Mouse (Mus musculus): ENCODE measurements around the gene Sytl2. TPM values are rescaled to one million over a fixed set of nuclear protein-coding genes. Genes with fewer than 3 reads are reported as not detected.

The Sytl2 gene
- polyA plus RNA-seq, 1 experiment from 2014 or later = 1.2 TPM

DNA sequence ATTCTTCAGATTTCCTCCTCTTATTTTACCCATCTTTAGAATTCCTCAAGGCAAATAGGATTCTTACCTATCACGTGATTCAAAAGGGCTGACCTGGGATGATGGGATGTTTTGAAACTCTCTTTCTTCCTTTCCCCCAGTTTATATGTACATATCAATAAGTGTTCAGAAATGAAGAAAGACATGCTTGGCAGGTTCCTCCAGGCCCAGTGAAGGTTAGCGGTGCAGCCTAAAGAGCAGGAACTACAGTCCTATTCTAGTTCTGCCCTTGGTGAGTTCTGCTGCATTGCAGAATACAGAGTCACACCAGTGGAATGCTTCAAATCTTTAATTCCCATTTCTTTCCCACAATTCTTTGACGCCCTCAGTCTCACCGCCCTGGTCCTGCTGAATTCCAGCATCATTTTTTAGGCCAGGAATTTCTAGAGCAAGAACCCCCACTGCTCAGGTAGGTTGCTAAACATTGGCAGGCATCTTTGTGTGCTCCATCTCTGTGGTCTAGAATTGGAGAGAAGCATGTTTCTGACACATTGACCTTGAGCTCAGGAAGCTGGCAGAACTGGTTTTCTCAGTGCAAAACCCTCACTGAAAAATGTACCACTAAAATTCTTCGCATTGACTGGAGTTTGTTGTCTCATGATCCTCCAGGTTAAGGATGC is 45.9 kb downstream of the Sytl2 start:
- Histone ChIP-seq H3K9me3 (no peaks in the 10 kb centered on the region), H3K27ac (replicated peaks) (no peak overlapping the region), H3K27me3 (no peaks in the 10 kb centered on the region), H3K4me2 (replicated peaks) (no peak overlapping the region), H3K4me3 (no peak overlapping the region), H3K9ac (replicated peaks) (no peak overlapping the region), H3K36me3 (no peaks in the 10 kb centered on the region), H3K4me1 (no peaks in the 10 kb centered on the region)
- ATAC-seq (replicated peaks) = no peak
- WGBS = 81% methylated on average over 5 of the region's 5 CpGs

DNA sequence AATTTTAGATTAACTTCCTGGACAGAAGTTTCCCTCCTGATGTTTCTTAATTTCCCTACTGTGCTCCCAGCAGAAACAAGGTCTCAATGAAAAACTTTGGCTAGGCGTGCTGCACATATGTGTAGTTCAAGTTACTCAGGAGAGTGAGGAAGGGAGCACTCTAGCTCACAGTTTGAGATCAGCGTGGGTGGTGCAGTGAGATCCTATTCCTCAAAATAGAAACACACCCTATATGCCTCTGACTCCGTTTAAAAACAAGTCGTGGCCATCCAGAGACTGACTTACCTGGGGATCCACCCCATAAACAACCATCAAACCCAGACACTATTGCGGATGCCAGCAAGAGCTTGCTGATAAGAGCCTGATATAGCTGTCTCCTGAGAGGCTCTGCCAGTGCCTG is 47.0 kb downstream of the Sytl2 start:
- H3K4me3 ChIP-seq = no peak overlapping the region
- 82% methylated on average over 5 of the region's 5 CpGs for WGBS
- H3K36me3 ChIP-seq = no peaks in the 10 kb centered on the region

GRCm38 (mm10) chr7:90352183-90352582 is 50.1 kb downstream of the Sytl2 start:
- Histone ChIP-seq H3K36me3 (no peaks in the 10 kb centered on the region), H3K27me3 (no peaks in the 10 kb centered on the region), H3K27ac (replicated peaks) (no peak overlapping the region), H3K4me3 (no peak overlapping the region), H3K9me3 (no peaks in the 10 kb centered on the region), H3K4me1 (no peaks in the 10 kb centered on the region), H3K9ac (replicated peaks) (no peak overlapping the region), H3K4me2 (replicated peaks) (no peak overlapping the region)
- ATAC-seq (replicated peaks) = no peak
- 94% methylated on average over 3 of the region's 3 CpGs for WGBS

More for the DNA sequence above, 47.0 kb downstream of the Sytl2 start:
- no peak for ATAC-seq (replicated peaks)
- Histone ChIP-seq H3K4me1 (no peaks in the 10 kb centered on the region), H3K27me3 (no peaks in the 10 kb centered on the region), H3K9me3 (no peaks in the 10 kb centered on the region), H3K27ac (replicated peaks) (no peak overlapping the region), H3K4me2 (replicated peaks) (no peak overlapping the region), H3K9ac (replicated peaks) (no peak overlapping the region)

DNA sequence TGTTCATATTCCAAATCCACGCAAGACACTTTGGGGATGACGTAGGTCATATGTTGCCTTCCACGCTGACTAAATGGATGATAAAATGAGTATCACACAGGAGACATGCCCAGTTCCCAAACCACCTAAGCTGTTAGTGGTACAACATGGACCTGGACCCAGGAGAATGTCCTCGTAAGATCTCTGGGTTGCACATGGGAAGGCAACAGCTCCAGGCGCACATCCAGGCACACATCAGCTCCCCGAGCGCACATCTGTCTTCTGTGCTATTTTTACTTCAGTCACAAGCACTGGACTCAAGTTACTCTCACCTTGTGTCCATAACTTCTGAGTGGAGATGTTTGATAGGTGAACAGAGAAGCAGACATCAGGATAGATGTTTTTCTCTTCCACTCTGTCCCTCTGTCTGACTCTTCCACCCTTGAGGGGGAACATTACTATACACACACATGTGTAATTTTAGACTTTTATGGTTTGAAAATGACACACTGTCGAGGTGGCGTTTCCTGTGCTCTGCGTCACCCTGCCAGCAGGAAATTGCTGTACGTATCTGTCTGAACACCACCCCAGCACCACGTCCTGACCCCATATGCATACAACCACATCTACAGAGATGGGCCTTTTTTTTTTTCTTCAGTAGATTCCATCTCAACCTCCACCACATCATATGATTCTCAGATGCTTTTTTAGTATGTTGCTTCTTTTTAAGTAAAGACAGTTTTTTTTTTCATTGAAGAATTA is 51.6 kb downstream of the Sytl2 start:
- no peaks in the 10 kb centered on the region for H3K36me3 ChIP-seq
- H3K4me2 ChIP-seq (replicated peaks) = no peak overlapping the region
- no peak for ATAC-seq (replicated peaks)
- WGBS = 96% methylated on average over 12 of the region's 12 CpGs
- no peak overlapping the region for H3K9ac ChIP-seq (replicated peaks)
- H3K9me3 ChIP-seq = no peaks in the 10 kb centered on the region
- H3K4me1 ChIP-seq = no peaks in the 10 kb centered on the region
- no peaks in the 10 kb centered on the region for H3K27me3 ChIP-seq
- H3K4me3 ChIP-seq = no peak overlapping the region
- no peak overlapping the region for H3K27ac ChIP-seq (replicated peaks)

GRCm38 (mm10) chr7:90354229-90354604 is 52.2 kb downstream of the Sytl2 start:
- no peak for ATAC-seq (replicated peaks)
- Histone ChIP-seq H3K9me3 (no peaks in the 10 kb centered on the region), H3K9ac (replicated peaks) (no peak overlapping the region), H3K4me3 (no peak overlapping the region), H3K27me3 (no peaks in the 10 kb centered on the region), H3K4me1 (no peaks in the 10 kb centered on the region), H3K27ac (replicated peaks) (no peak overlapping the region), H3K36me3 (no peaks in the 10 kb centered on the region), H3K4me2 (replicated peaks) (no peak overlapping the region)
- WGBS = 97% methylated on average over 2 of the region's 2 CpGs

DNA sequence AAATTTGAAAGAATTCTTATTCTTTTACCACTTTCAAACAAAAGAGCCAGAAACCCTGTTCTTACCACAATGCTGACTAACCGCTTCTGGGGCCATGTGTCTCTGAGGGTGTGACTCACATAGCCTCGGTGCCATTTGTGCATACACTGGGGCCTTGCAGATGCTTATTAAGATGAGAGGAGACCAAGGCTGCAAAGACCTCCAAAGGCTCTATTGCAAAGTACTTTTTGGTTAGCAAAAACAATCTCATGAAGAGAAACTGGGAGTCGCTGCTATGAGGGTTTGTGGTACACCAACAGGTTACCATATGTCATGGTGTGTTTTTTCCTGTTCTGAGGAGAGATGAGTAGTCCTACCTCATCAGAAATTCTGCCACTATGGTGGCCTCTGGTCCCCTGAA is 53.4 kb downstream of the Sytl2 start:
- Histone ChIP-seq H3K9me3 (no peaks in the 10 kb centered on the region), H3K4me2 (replicated peaks) (no peak overlapping the region), H3K4me3 (no peak overlapping the region), H3K27ac (replicated peaks) (no peak overlapping the region), H3K9ac (replicated peaks) (no peak overlapping the region), H3K27me3 (no peaks in the 10 kb centered on the region), H3K36me3 (no peaks in the 10 kb centered on the region), H3K4me1 (no peaks in the 10 kb centered on the region)
- no peak for ATAC-seq (replicated peaks)
- 84% methylated on average over 3 of the region's 3 CpGs for whole genome bisulfite sequencing

GRCm38 (mm10) chr7:90355995-90356394 is 53.9 kb downstream of the Sytl2 start:
- no peak overlapping the region for H3K4me2 ChIP-seq (replicated peaks)
- no peak overlapping the region for H3K4me3 ChIP-seq
- no peak overlapping the region for H3K9ac ChIP-seq (replicated peaks)
- ATAC-seq (replicated peaks) = no peak
- WGBS = 63% methylated on average over 2 of the region's 2 CpGs
- H3K9me3 ChIP-seq = no peaks in the 10 kb centered on the region
- H3K4me1 ChIP-seq = no peaks in the 10 kb centered on the region
- H3K27me3 ChIP-seq = no peaks in the 10 kb centered on the region
- H3K36me3 ChIP-seq = no peaks in the 10 kb centered on the region
- H3K27ac ChIP-seq (replicated peaks) = no peak overlapping the region

GRCm38 (mm10) chr7:90362788-90363187 is 60.7 kb downstream of the Sytl2 start:
- Histone ChIP-seq H3K9ac (replicated peaks) (no peak overlapping the region), H3K27ac (replicated peaks) (no peak overlapping the region), H3K27me3 (no peaks in the 10 kb centered on the region), H3K4me2 (replicated peaks) (no peak overlapping the region), H3K4me3 (no peak overlapping the region), H3K4me1 (no peaks in the 10 kb centered on the region), H3K9me3 (no peaks in the 10 kb centered on the region), H3K36me3 (no peaks in the 10 kb centered on the region)
- no peak for ATAC-seq (replicated peaks)
- WGBS = 76% methylated on average over 7 of the region's 7 CpGs

- ATAC-seq (replicated peaks) = no peak
- no peaks in the 10 kb centered on the region for H3K4me1 ChIP-seq
- H3K9ac ChIP-seq (replicated peaks) = no peak overlapping the region
- no peak overlapping the region for H3K4me3 ChIP-seq
- H3K36me3 ChIP-seq = no peaks in the 10 kb centered on the region
- no peak overlapping the region for H3K27ac ChIP-seq (replicated peaks)
- WGBS = 78% methylated on average over 6 of the region's 6 CpGs
- no peak overlapping the region for H3K4me2 ChIP-seq (replicated peaks)
- H3K9me3 ChIP-seq = no peaks in the 10 kb centered on the region
- H3K27me3 ChIP-seq = no peaks in the 10 kb centered on the region
Observed at GRCm38 (mm10) chr7:90370071-90370851, 68.2 kb downstream of the Sytl2 start.

GRCm38 (mm10) chr7:90372804-90373203 is 70.8 kb downstream of the Sytl2 start:
- WGBS = 80% methylated on average over 4 of the region's 4 CpGs
- Histone ChIP-seq H3K27ac (replicated peaks) (no peak overlapping the region), H3K4me1 (no peaks in the 10 kb centered on the region), H3K27me3 (no peaks in the 10 kb centered on the region), H3K9ac (replicated peaks) (no peak overlapping the region), H3K4me2 (replicated peaks) (no peak overlapping the region), H3K4me3 (no peak overlapping the region), H3K36me3 (no peaks in the 10 kb centered on the region), H3K9me3 (no peaks in the 10 kb centered on the region)
- no peak for ATAC-seq (replicated peaks)

DNA sequence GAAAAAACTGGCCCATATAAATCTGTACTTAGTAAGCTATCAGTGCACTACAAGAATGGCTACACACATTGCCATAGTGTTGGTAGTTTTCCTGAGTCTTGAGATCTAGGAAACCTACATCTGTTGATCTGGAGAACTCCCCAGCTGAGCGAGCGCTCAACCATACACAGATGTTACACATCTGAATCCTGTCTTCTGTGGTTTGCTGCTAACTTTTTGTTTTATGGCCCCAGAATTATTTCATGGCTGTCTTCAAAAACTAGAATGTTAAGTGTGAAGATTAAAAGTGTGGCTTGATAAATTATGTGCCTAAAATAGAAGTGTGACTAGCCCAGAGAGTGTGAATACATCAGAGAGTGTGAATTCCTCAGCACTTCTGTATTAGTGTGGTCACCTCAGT is 82.4 kb downstream of the Sytl2 start:
- H3K4me2 ChIP-seq (replicated peaks) = no peak overlapping the region
- peaks cover 6% of the 10 kb centered on the region for H3K4me1 ChIP-seq
- no peak overlapping the region for H3K27ac ChIP-seq (replicated peaks)
- WGBS = 96% methylated on average over 2 of the region's 2 CpGs
- H3K4me3 ChIP-seq = no peak overlapping the region
- no peaks in the 10 kb centered on the region for H3K36me3 ChIP-seq
- no peak overlapping the region for H3K9ac ChIP-seq (replicated peaks)
- H3K27me3 ChIP-seq = no peaks in the 10 kb centered on the region
- H3K9me3 ChIP-seq = no peaks in the 10 kb centered on the region
- no peak for ATAC-seq (replicated peaks)

DNA sequence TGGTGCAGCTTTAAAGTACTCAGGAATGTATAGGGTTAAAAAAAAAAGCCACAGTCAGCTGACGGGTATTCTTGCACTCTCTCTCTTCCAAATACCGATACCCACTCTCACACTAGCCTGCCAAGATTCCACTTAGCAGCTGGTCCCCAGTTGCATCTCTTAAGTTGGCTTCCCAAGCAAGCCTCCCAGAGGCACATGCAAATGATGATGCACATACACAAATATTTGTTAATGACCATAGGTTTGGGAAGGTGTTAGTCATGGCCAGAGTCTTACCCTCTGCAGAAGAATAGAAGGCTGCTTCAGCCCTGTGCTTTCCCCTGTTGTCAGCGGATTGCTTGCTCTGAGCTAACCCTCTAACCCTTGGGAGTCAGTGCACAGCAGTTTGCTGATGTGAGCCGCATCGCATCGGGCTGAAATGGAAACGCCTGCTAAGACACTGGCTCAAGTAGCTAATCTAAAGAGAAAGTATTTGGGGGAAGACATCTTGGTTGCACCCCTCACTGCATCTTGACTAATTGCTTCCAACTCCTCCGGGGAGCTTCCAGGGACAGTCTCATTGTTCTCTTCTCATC is 84.9 kb downstream of the Sytl2 start:
- Histone ChIP-seq H3K9ac (replicated peaks) (no peak overlapping the region; the same call in 1 of the 2 replicates), H3K36me3 (no peaks in the 10 kb centered on the region), H3K9me3 (no peaks in the 10 kb centered on the region), H3K27ac (replicated peaks) (no peak overlapping the region), H3K4me3 (peak overlapping the region; percentile 14), H3K4me1 (peaks cover 6% of the 10 kb centered on the region), H3K4me2 (replicated peaks) (peak overlapping the region; percentile 19), H3K27me3 (no peaks in the 10 kb centered on the region)
- WGBS = 1% methylated on average over 8 of the region's 8 CpGs
- ATAC-seq (replicated peaks) = peak; percentile 80

Measured in forebrain, embryonic 15.5 days (tissue).